Mouse (Mus musculus): ENCODE results near the gene A430089I19Rik. TPM values are rescaled to one million over a fixed set of nuclear protein-coding genes. Genes with fewer than 3 reads are reported as not detected.

The A430089I19Rik gene
- polyA plus RNA-seq (2015; fragmentation: Illumina TruSeq; extraction: RNeasy Lipid Tissue Mini Kit (QIAGEN cat#74804); ENCODE audit: low read depth, low replicate concordance): not detected

GRCm38 (mm10) chr5:94306696-94307095, at the start of gene A430089I19Rik:
A430089I19Rik (minus strand) TSS chr5:94306796.

GRCm38 (mm10) chr5:94339449-94339848, 32.9 kb upstream of the A430089I19Rik start, which contains the start of gene AA792892:
AA792892 (plus strand) TSS chr5:94339749.

GRCm38 (mm10) chr5:94314135-94314534, 7.5 kb upstream of the A430089I19Rik start, which contains the start of gene Gm6502:
Gm6502 (plus strand) TSS chr5:94314435.

Other genes starting within 250 kb of the A430089I19Rik start
- not detected for gene BC061212, start 236.3 kb downstream of the A430089I19Rik start, polyA plus RNA-seq (2015; fragmentation: Illumina TruSeq; extraction: RNeasy Lipid Tissue Mini Kit (QIAGEN cat#74804); ENCODE audit: low read depth, low replicate concordance)
- gene Gm6351, start 230.4 kb downstream of the A430089I19Rik start, polyA plus RNA-seq (2015; fragmentation: Illumina TruSeq; extraction: RNeasy Lipid Tissue Mini Kit (QIAGEN cat#74804); ENCODE audit: low read depth, low replicate concordance): not detected
- not detected for gene Gm3106, start 88.8 kb downstream of the A430089I19Rik start, polyA plus RNA-seq (2015; fragmentation: Illumina TruSeq; extraction: RNeasy Lipid Tissue Mini Kit (QIAGEN cat#74804); ENCODE audit: low read depth, low replicate concordance)
- not detected for gene Gm6502, start 7.6 kb upstream of the A430089I19Rik start, polyA plus RNA-seq (2015; fragmentation: Illumina TruSeq; extraction: RNeasy Lipid Tissue Mini Kit (QIAGEN cat#74804); ENCODE audit: low read depth, low replicate concordance)
- gene AA792892, start 33.0 kb upstream of the A430089I19Rik start, polyA plus RNA-seq (2015; fragmentation: Illumina TruSeq; extraction: RNeasy Lipid Tissue Mini Kit (QIAGEN cat#74804); ENCODE audit: low read depth, low replicate concordance): not detected
- gene Gm7682, start 139.0 kb upstream of the A430089I19Rik start, polyA plus RNA-seq (2015; fragmentation: Illumina TruSeq; extraction: RNeasy Lipid Tissue Mini Kit (QIAGEN cat#74804); ENCODE audit: low read depth, low replicate concordance): not detected
- gene Gm3139, start 219.5 kb upstream of the A430089I19Rik start, polyA plus RNA-seq (2015; fragmentation: Illumina TruSeq; extraction: RNeasy Lipid Tissue Mini Kit (QIAGEN cat#74804); ENCODE audit: low read depth, low replicate concordance): not detected